Mouse (Mus musculus): Measurements from ENCODE around the gene P4ha1.

GRCm38 (mm10) chr10:59346560-59346959 is 23.5 kb downstream of the P4ha1 start:
- TF ChIP-seq GATA1 (IDR thresholded peaks at IDR 0.05; ENCODE audit: borderline replicate concordance, low read length), result no peak
- no peak for TF ChIP-seq FLI1 (IDR thresholded peaks at IDR 0.05; ENCODE audit: low read length)
